Mouse (Mus musculus) midbrain, embryonic 15.5 days (tissue): Measurements from ENCODE around the gene Actr5. TPM values are rescaled to one million over a fixed set of nuclear protein-coding genes. Genes with fewer than 3 reads are reported as not detected.

Experiments used
- ATAC-seq: fragments of 200-750 bp; cut with Nextera tagmentation; replicated peaks from 2 replicates; pipeline ENCODE4 v1.8.0; 2017; ENCODE audit warnings: moderate TSS enrichment
- H3K27ac ChIP-seq: fragments of 300-500 bp; sonication (generic); 2 replicates; pipeline ENCODE4 v1.5.1; 2015; ENCODE audit warnings: mild to moderate bottlenecking, inconsistent platforms
- H3K27me3 ChIP-seq: fragments of 300-500 bp; sonication (generic); replicated peaks from 2 replicates; pipeline ENCODE4 v1.6.1; 2015; ENCODE audit warnings: inconsistent platforms
- H3K36me3 ChIP-seq: fragments of 300-500 bp; sonication (generic); replicated peaks from 2 replicates; pipeline ENCODE4 v1.6.1; 2015; ENCODE audit warnings: inconsistent platforms
- H3K4me1 ChIP-seq: fragments of 300-500 bp; sonication (generic); 2 replicates; pipeline ENCODE4 v1.6.1; 2015; ENCODE audit warnings: inconsistent platforms
- H3K4me2 ChIP-seq: fragments of 300-500 bp; sonication (generic); 2 replicates; pipeline ENCODE4 v1.6.1; 2015; ENCODE audit warnings: inconsistent platforms, mild to moderate bottlenecking, moderate library complexity
- H3K4me3 ChIP-seq: fragments of 300-500 bp; sonication (generic); 2 replicates; pipeline ENCODE4 v1.5.1; 2015; ENCODE audit warnings: mild to moderate bottlenecking, inconsistent platforms
- H3K9ac ChIP-seq: fragments of 300-500 bp; sonication (generic); 2 replicates; pipeline ENCODE4 v1.6.1; 2015; ENCODE audit warnings: mild to moderate bottlenecking, inconsistent platforms
- H3K9me3 ChIP-seq: fragments of 300-500 bp; sonication (generic); 2 replicates; pipeline ENCODE4 v1.6.1; 2016; ENCODE audit warnings: inconsistent platforms
- WGBS: fragments of 180-500 bp; shearing (Covaris S2); methylation state at CpG from one replicate; pipeline ENCODE4 v1.1.7; 2015; ENCODE audit warnings: mixed read lengths; 5-methylcytosine and 5-hydroxymethylcytosine counted together
- polyA plus RNA-seq: library from polyadenylated mRNA; unstranded; fragments of >200 nt; fragmentation: Nextera tagmentation; extraction: Ambion mirVana; gene quantifications from 2 replicates; pipeline ENCODE4 v1.2.1, GENCODE M21; 2015

The Actr5 gene
- polyA plus RNA-seq, 1 experiment from 2014 or later, result 11.7 TPM

DNA sequence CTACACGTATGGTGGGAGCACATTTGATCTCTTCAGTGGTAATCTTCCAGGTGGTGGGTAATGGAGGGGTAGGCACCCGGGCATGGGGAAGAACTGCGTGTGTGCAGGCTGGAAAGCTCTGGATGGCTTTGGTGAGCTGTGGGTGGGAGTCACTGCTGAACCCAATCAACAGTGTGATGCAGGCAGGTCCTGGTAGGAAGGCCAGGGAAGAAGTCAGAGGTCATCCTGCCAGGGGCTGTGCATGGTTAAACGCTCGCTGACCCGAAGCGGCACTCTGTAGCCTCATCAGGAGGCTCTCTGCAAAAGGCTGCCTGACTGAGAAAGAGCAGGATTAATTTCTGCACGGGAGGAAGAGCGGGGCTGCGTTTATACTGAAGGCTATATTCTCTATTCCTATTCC is 45.9 kb downstream of the Actr5 start:
- no peaks in the 10 kb centered on the region for H3K9me3 ChIP-seq
- H3K36me3 ChIP-seq, result no peaks in the 10 kb centered on the region
- peaks cover 59% of the 10 kb centered on the region for H3K4me1 ChIP-seq
- no peak overlapping the region for H3K4me3 ChIP-seq
- H3K4me2 ChIP-seq, result 0 out of 2 replicates have a peak overlapping the region, but pooled peaks have one; percentile 3
- no peak overlapping the region for H3K27ac ChIP-seq
- WGBS, result 23% methylated on average over 10 of the region's 10 CpGs
- no peak overlapping the region for H3K9ac ChIP-seq
- no peak for ATAC-seq
- 0 out of 2 replicates have a peak, but pooled peaks cover 5% of the 10 kb centered on the region for H3K27me3 ChIP-seq

DNA sequence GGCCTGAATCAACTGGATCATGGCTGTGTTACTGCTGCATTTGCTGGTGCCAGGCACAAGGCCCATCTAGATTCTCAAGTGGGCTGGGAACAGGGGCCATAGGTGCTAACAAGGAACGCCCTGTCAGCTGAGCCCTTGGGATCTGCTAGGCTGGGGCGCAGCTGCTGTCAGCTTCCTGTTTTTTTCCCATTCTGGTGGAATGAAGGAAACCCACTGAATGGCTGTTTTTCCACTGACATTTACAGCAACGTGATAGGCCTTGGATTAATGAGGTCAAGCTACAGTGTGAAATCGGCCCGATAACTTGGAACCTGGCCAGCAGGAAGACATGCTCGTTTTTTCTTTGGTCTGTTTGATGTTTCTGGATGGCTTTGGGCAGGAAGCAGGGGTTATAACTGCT is 48.1 kb downstream of the Actr5 start:
- Histone ChIP-seq H3K4me3 (no peak overlapping the region), H3K4me1 (peaks cover 47% of the 10 kb centered on the region), H3K9ac (no peak overlapping the region), H3K27ac (peak overlapping the region; percentile 68), H3K4me2 (no peak overlapping the region), H3K9me3 (no peaks in the 10 kb centered on the region), H3K36me3 (no peaks in the 10 kb centered on the region), H3K27me3 (0 out of 2 replicates have a peak, but pooled peaks cover 5% of the 10 kb centered on the region)
- ATAC-seq, result peak; percentile 18; the same call in 1 of the 2 replicates
- WGBS, result 10% methylated on average over 6 of the region's 6 CpGs

DNA sequence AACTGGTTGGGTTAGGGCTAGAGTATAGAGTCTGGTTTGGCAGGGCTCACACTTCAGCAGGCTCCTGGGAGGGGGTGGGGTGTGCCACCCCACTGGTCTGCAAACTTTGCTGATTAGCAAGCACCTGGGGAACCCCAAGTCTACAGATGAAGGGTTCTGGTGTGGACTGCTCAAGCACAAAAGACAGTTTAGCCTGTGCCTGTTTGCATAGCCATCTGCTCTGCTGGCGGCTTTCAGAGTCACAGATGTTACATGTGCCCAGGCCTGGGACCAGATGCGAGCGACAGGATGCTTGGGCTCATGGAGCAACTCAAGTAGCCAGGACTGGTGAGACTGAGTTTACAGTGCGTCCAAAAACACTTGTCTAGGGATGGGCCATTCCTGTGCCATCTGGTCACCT is 48.8 kb downstream of the Actr5 start:
- Histone ChIP-seq H3K4me2 (no peak overlapping the region), H3K4me3 (no peak overlapping the region), H3K27ac (peak overlapping the region; percentile 68), H3K4me1 (peaks cover 42% of the 10 kb centered on the region), H3K9me3 (no peaks in the 10 kb centered on the region), H3K36me3 (no peaks in the 10 kb centered on the region), H3K9ac (no peak overlapping the region), H3K27me3 (0 out of 2 replicates have a peak, but pooled peaks cover 5% of the 10 kb centered on the region)
- WGBS, result 67% methylated on average over 4 of the region's 4 CpGs
- no peak for ATAC-seq

DNA sequence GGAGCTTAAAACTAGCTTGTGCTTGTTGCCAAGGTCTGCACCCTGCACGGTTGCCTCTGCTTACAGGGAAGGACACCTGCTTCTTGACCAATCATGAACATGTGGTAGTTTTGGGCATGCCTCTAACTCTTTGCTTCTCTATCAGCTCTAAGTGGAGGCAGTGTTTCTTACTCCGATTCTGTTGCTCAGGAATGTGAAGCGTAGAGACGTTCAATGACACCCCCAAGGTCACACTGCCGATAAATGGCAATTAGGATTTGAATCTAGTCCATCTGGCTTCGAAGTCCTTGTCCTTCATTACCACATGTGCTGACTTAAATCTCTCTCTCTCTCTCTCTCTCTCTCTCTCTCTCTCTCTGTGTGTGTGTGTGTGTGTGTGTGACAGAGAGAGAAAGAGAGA is 49.4 kb downstream of the Actr5 start:
- no peak overlapping the region for H3K4me3 ChIP-seq
- H3K9me3 ChIP-seq, result no peaks in the 10 kb centered on the region
- H3K27me3 ChIP-seq, result 0 out of 2 replicates have a peak, but pooled peaks cover 5% of the 10 kb centered on the region
- H3K4me2 ChIP-seq, result no peak overlapping the region
- 76% methylated on average over 6 of the region's 6 CpGs for WGBS
- H3K36me3 ChIP-seq, result no peaks in the 10 kb centered on the region
- no peak overlapping the region for H3K27ac ChIP-seq
- ATAC-seq, result no peak
- H3K9ac ChIP-seq, result no peak overlapping the region
- peaks cover 36% of the 10 kb centered on the region for H3K4me1 ChIP-seq

DNA sequence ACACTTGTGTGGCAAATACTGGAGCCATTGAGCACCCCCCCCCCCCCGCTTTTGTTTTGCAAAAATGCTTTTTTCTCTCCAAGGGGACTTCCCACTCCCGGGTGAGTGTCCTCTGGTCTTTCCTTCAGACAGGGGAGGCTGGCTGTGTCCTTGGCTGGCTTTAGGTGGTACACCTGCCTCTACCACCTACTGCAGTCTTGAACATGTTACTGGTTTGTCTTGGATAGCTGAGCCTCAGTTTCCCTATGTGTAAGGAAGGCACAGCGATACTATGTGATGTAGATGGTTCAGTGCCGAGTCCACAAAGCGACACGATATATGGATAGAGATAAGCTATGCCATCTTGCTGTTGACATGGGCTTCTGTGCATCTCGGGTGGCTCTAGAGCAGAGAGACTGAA is 50.1 kb downstream of the Actr5 start:
- H3K4me2 ChIP-seq, result no peak overlapping the region
- no peak overlapping the region for H3K9ac ChIP-seq
- peaks cover 30% of the 10 kb centered on the region for H3K4me1 ChIP-seq
- H3K9me3 ChIP-seq, result no peaks in the 10 kb centered on the region
- H3K4me3 ChIP-seq, result no peak overlapping the region
- H3K27ac ChIP-seq, result no peak overlapping the region
- no peak for ATAC-seq
- 87% methylated on average over 7 of the region's 7 CpGs for WGBS
- H3K36me3 ChIP-seq, result no peaks in the 10 kb centered on the region
- no peaks in the 10 kb centered on the region for H3K27me3 ChIP-seq

DNA sequence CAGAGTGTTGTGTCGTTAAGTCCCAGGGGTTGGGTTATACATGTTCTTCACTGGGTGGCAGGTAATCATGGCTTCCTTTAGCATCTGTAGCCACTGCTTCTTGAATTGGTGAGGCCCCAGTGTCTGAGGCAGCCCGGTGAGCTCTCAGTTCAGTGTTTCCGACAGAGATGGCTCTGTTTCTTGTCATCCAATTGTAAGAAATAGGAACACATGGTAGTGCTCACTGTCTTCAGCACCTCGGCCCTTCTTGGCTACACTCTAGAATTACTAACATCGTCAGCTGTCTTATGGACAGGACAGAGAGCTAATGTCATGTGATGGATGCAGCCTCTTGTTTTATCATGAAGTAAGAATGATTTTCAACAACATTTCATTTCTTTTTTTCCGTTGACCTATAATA is 50.5 kb downstream of the Actr5 start:
- Histone ChIP-seq H3K4me1 (peaks cover 26% of the 10 kb centered on the region), H3K4me2 (no peak overlapping the region), H3K27ac (no peak overlapping the region), H3K9me3 (no peaks in the 10 kb centered on the region), H3K9ac (no peak overlapping the region), H3K27me3 (no peaks in the 10 kb centered on the region), H3K4me3 (no peak overlapping the region), H3K36me3 (no peaks in the 10 kb centered on the region)
- ATAC-seq, result no peak
- WGBS, result 81% methylated on average over 6 of the region's 6 CpGs

DNA sequence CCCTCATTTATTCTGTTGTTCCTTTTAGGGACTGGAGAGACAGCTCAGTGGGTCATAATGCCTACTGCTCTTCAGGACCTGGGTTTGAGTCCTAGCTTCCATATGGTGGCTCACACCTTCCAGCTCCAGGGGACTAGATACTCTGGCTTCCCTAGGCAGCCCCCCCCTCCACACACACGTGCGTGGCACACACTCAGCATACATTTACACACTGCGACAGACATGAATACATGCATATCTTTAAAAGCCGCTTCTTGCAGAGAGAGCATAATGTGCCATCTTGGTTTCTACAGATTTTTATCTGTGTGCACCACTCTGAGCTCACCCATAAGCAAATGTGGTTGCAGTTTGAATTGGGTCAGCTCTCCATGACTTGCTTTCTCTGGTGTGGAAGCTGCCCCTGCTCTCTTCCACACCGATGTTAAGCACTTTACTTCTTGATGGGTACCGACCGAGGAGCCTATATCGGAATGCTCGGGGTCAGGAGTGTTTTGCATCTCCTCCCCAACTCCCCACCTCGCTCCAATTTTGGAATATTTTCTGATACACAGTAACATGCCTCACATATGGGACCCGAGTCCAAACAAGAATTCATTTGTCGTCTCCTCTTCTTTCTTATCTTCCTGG is 51.3 kb downstream of the Actr5 start:
- Histone ChIP-seq H3K27me3 (no peaks in the 10 kb centered on the region), H3K9me3 (no peaks in the 10 kb centered on the region), H3K9ac (no peak overlapping the region), H3K4me3 (no peak overlapping the region), H3K4me2 (no peak overlapping the region), H3K36me3 (no peaks in the 10 kb centered on the region), H3K27ac (no peak overlapping the region), H3K4me1 (peaks cover 26% of the 10 kb centered on the region)
- no peak for ATAC-seq
- 89% methylated on average over 12 of the region's 12 CpGs for WGBS

DNA sequence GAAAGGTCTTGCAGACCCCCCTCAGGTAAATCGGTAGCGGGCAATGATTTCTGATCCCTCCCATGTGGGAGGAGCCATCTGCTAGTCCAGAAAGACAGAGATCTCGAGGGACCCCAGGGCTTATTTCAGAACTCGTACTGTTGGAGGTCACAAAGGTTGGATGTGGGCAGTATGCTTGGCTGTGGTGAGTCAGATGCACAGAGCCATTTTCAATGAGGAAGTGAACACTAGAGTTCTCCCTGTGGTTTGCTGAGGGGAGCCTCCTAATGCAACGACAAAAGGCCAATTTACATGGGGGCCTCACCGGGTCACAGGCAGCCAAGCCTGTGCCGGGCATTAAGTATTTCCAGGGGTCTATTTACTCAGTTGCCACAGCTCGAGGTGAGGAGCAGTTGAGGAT is 53.3 kb downstream of the Actr5 start:
- H3K4me3 ChIP-seq, result no peak overlapping the region
- H3K27ac ChIP-seq, result no peak overlapping the region
- peaks cover 39% of the 10 kb centered on the region for H3K4me1 ChIP-seq
- WGBS, result 63% methylated on average over 8 of the region's 8 CpGs
- no peaks in the 10 kb centered on the region for H3K9me3 ChIP-seq
- H3K36me3 ChIP-seq, result no peaks in the 10 kb centered on the region
- H3K27me3 ChIP-seq, result no peaks in the 10 kb centered on the region
- no peak for ATAC-seq
- no peak overlapping the region for H3K9ac ChIP-seq
- no peak overlapping the region for H3K4me2 ChIP-seq

DNA sequence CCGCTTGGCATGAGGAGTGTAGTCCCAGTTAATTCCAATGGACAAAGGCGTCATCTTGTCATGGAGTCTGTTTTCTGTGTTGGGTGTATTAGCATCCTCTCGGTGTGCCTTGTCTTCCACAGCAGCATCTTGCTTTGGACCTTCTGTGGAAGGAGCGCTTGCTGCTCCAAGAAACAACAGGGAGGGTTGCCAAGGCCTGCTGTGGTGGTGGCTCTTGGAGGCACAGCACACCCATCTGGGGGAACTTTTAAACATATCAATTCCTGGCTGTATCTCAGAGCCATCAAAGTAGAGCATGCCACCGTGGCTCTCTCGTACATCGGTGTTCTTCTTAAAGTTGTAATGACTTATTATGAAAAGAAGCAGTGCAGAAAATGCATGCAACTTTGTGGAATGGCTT is 54.4 kb downstream of the Actr5 start:
- H3K4me1 ChIP-seq, result peaks cover 34% of the 10 kb centered on the region
- WGBS, result 95% methylated on average over 7 of the region's 7 CpGs
- no peak overlapping the region for H3K4me3 ChIP-seq
- H3K27ac ChIP-seq, result no peak overlapping the region
- no peak overlapping the region for H3K4me2 ChIP-seq
- H3K36me3 ChIP-seq, result no peaks in the 10 kb centered on the region
- H3K9ac ChIP-seq, result no peak overlapping the region
- ATAC-seq, result no peak
- H3K27me3 ChIP-seq, result no peaks in the 10 kb centered on the region
- H3K9me3 ChIP-seq, result no peaks in the 10 kb centered on the region

DNA sequence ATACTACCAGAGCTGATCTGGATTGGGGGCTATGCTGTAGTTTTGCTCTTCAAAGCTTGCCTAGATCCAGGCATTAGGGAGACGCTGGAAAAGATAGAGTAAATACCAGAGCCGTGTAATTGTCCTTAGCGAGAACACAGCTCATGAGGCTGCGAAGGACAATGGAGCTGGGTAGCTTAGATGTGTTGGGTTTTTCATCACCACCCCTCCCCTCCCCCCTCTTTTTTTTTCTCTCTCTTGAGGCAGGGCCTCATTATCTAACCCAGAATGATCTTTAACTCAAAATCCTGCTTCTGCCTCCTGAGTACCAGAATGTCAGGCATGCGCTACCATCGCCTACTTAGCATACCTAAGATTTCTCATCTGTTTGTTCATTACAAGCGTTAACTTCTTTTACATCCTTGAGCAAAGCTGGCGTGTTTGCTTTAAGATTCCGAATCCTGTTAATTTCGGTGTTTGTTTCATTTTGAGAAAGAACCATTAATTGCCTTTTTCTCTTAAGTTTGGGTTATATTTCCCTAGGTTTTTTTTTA is 55.7 kb downstream of the Actr5 start:
- Histone ChIP-seq H3K4me3 (no peak overlapping the region), H3K4me1 (peaks cover 39% of the 10 kb centered on the region), H3K9me3 (no peaks in the 10 kb centered on the region), H3K9ac (no peak overlapping the region), H3K4me2 (no peak overlapping the region), H3K36me3 (no peaks in the 10 kb centered on the region), H3K27ac (no peak overlapping the region), H3K27me3 (no peaks in the 10 kb centered on the region)
- WGBS, result 41% methylated on average over 10 of the region's 10 CpGs
- no peak for ATAC-seq

DNA sequence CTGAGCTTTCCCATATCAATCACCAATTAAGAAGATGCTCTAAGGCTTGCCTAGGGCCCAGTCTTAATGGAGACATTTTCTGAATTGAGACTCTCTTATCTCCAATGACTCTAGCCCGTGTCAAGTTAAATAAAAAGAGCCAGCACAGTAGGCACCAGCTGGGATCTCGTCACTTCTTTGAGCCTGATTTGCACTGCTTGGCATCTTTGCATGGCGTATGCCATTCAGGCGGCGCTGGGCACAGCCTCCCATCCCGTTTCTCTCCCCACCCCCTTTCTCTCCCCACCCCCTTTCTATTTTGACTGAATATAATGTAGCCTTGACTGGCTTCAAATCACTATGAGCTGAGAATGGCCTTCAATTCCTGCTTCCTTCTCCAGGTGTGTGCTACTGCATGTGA is 57.0 kb downstream of the Actr5 start:
- WGBS, result 38% methylated on average over 6 of the region's 6 CpGs
- H3K27ac ChIP-seq, result no peak overlapping the region
- ATAC-seq, result no peak; the same call in 1 of the 2 replicates

DNA sequence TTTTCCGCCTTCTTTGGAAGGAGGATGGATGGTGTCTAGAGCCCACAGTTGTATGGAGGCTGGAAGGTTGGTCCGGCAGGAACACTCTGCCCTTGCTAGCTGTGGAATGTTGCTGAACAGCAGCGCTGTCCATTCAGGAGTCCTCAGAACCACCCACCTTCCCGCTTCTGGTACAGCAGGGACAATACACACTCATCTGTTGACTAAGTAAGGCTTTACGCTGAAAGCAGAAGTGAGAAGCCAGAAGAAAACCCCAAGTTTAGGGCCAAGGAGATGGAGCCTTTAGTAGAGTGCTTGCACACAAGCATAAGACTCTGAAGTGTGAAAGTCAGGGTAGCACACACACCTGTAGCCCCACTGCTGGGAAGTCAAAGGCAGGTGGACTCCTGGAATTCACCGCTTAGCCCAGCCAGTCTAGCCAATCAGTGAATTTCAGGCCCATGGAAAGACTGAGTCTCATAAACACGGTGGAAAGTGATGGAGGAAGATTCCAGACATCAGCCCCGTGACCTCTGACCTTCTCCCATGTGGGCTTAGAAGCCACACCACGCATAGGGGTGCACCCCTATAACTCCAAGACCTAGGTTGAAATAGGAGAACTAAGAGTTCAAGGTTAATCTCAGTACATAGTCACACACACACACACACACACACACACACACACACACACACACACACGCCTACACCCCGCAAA is 57.8 kb downstream of the Actr5 start:
- no peaks in the 10 kb centered on the region for H3K9me3 ChIP-seq
- ATAC-seq, result no peak; the same call in 1 of the 2 replicates
- H3K27me3 ChIP-seq, result no peaks in the 10 kb centered on the region
- H3K4me1 ChIP-seq, result peaks cover 41% of the 10 kb centered on the region
- no peak overlapping the region for H3K4me2 ChIP-seq
- H3K27ac ChIP-seq, result peak overlapping the region; percentile 43
- H3K36me3 ChIP-seq, result no peaks in the 10 kb centered on the region
- no peak overlapping the region for H3K9ac ChIP-seq
- 61% methylated on average over 11 of the region's 11 CpGs for WGBS
- H3K4me3 ChIP-seq, result no peak overlapping the region

More for the DNA sequence above, 57.0 kb downstream of the Actr5 start:
- H3K9ac ChIP-seq, result no peak overlapping the region
- no peak overlapping the region for H3K4me2 ChIP-seq
- H3K9me3 ChIP-seq, result no peaks in the 10 kb centered on the region
- no peaks in the 10 kb centered on the region for H3K27me3 ChIP-seq
- H3K4me3 ChIP-seq, result no peak overlapping the region
- no peaks in the 10 kb centered on the region for H3K36me3 ChIP-seq
- H3K4me1 ChIP-seq, result peaks cover 39% of the 10 kb centered on the region
